Mouse (Mus musculus) frontal cortex, postnatal 14 days (tissue): Measurements from ENCODE around the gene Rab7b.

Experiments
- DNase-seq, 2 experiments: peaks; one replicate each; pipeline ENCODE4 v3.0.0; 2022; ENCODE audit warnings: low spot score in 2 of 2

Rab7b gene

GRCm38 (mm10) chr1:131738760-131739159, 50.3 kb downstream of the Rab7b start:
- DNase-seq = no peak

GRCm38 (mm10) chr1:131739481-131740160, 51.1 kb downstream of the Rab7b start:
- no peak for DNase-seq

- no peak for DNase-seq
These were observed 55.5 kb downstream of the Rab7b start, which contains the start of gene Slc26a9 for GRCm38 (mm10) chr1:131743868-131744464. Gene Slc26a9, plus strand, starts transcription at chr1:131744022.

- no peak for DNase-seq
These were observed 56.9 kb downstream of the Rab7b start for GRCm38 (mm10) chr1:131745391-131745790.

- no peak for DNase-seq
These were observed 59.3 kb downstream of the Rab7b start for GRCm38 (mm10) chr1:131747761-131748160.

GRCm38 (mm10) chr1:131748636-131749035, 60.1 kb downstream of the Rab7b start:
- DNase-seq = no peak

- no peak for DNase-seq
These were observed 61.4 kb downstream of the Rab7b start for GRCm38 (mm10) chr1:131749706-131750545.

GRCm38 (mm10) chr1:131751181-131751890, 62.8 kb downstream of the Rab7b start:
- no peak for DNase-seq

GRCm38 (mm10) chr1:131751891-131752311, 63.4 kb downstream of the Rab7b start:
- DNase-seq = no peak

GRCm38 (mm10) chr1:131754212-131754829, 65.8 kb downstream of the Rab7b start:
- DNase-seq = no peak

GRCm38 (mm10) chr1:131754916-131755315, 66.4 kb downstream of the Rab7b start:
- DNase-seq = peak; percentile 28 to 43

GRCm38 (mm10) chr1:131757211-131757610, 68.7 kb downstream of the Rab7b start:
- no peak for DNase-seq

- no peak for DNase-seq
These were observed 70.3 kb downstream of the Rab7b start for GRCm38 (mm10) chr1:131758796-131759195.

GRCm38 (mm10) chr1:131759667-131760427, 71.4 kb downstream of the Rab7b start:
- DNase-seq = no peak

GRCm38 (mm10) chr1:131760428-131760820, 71.9 kb downstream of the Rab7b start:
- DNase-seq = no peak

GRCm38 (mm10) chr1:131761079-131761831, 72.8 kb downstream of the Rab7b start:
- no peak for DNase-seq

GRCm38 (mm10) chr1:131763683-131764082, 75.2 kb downstream of the Rab7b start:
- DNase-seq = no peak

GRCm38 (mm10) chr1:131764581-131765338, 76.3 kb downstream of the Rab7b start:
- DNase-seq = no peak
